Mouse (Mus musculus) left cerebral cortex, postnatal 14 days (tissue): Measurements from ENCODE around the gene Gm20388. TPM values are rescaled to one million over a fixed set of nuclear protein-coding genes. Genes with fewer than 3 reads are reported as not detected.

ENCODE experiments used
- DNase-seq, 2 experiments: peaks; one replicate each; pipeline ENCODE4 v3.0.0; 2021 to 2022; ENCODE audit warnings: low spot score in 2 of 2, mixed read lengths in 1 of 2
- intact Hi-C: fragments of 180-260 bp; cut with DNase I; formaldehyde crosslinking; loops from one replicate; pipeline ENCODE4 v1.15.1; 2025
- total RNA-seq, 2 experiments: library from RNA; stranded (reverse); gene quantifications; 2 replicates each; pipeline ENCODE4 v1.2.3; 2021

The Gm20388 gene
- total RNA-seq, 2 experiments from 2014 or later, result 2.8 to 7.3 TPM

DNA sequence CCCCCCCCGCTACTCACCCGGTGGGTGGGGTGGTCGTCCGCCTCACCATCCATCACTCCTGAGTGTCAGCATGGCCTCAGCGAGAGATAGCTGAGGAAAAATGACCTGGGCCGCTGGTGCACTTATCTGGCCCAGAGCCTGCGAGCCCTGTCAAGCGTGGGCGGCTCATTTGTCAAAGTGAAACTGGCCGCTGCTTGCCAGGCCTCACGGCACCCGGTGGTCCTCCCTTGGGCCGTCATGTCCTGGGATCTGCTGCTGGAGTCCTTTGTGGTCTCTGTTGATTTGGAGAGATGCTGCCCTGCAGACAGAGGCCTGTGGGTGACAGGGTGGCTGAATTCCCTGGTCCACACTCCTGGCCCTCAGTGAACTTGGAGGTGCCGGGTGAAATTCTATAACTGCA, 921.4 kb downstream of the Gm20388 start:
- no peak for DNase-seq
- intact Hi-C loops, result no loop called here

DNA sequence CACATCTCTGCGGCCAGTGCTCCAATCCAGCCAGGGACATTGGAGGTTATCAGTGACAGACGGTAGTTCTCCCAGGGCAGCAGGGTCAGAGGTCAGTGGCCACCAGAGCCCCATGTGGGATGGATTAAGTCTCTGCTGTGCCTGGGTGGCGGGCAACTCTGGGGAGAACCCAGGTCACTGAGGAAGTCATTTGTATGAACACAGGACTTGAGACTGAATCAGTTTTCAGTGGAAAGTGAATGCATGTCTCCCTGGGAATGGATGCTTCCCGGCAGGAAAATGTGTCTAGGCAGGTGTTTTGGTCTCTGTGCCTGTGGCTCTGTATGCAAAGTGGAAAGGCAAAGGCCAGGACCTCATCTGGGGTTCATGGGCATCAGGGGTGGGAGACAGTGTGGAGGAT, 922.6 kb downstream of the Gm20388 start:
- intact Hi-C loops, result no loop called here
- no peak for DNase-seq

DNA sequence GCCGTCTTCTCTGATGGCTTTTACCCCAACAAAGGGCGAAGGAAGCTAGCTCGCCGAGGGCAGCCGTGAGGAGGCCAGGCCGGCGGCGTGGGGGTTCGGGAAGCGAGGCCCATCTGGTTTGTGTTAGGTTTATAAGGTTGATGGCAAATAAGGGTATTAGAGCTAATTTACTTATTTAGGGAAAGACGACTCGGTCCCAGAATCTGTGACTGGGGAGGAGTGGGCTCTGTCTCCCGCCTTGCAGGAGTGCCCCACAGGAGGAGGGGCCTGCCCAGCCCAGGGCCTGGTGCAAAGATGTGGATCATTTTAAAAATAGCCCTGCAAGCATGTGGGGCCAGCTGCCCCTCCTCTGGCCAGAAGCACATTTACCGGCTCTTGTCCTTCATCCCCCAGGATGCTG, 928.4 kb downstream of the Gm20388 start:
- intact Hi-C loops, result no loop called here
- no peak for DNase-seq

DNA sequence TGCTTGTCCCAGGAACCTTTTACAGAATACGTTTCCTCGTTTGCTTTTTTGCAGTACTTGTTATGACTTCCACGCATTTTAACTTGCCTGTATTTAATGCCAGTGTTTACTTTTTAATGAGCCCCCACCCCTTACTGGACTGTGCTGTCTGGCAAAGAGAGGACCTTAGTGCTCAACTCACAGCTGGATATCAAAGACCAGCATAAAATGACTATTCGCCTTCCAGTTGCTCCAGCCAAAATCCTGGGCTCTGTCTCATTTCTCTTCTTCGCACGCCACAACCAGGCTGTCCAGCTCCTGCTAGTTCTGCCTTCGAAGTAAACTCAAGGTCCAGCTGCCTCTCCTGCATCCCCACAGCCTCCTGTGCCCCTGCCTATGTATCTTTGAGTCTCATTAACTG, 932.4 kb downstream of the Gm20388 start:
- intact Hi-C loops, result no loop called here
- no peak for DNase-seq

DNA sequence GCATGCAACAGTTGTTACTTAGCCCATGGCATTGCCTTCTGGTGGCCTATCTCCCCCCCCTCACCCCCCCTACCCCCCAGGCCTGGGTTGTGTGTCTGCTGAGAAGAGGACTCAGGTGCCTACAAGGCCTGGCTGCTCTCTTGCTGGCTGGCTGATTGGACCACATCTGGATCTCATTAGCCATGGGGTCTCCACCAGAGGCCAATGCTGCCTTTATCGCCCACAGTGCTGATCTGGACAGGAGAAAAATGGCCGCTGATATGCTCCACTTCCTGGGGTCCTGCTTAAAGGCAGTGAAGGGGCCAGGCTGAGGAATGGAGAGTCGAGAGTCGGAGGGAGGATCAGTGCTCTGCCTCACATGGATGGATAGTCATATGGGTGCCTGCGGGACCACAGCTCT, 935.4 kb downstream of the Gm20388 start:
- no peak for DNase-seq
- intact Hi-C loops, result no loop called here

DNA sequence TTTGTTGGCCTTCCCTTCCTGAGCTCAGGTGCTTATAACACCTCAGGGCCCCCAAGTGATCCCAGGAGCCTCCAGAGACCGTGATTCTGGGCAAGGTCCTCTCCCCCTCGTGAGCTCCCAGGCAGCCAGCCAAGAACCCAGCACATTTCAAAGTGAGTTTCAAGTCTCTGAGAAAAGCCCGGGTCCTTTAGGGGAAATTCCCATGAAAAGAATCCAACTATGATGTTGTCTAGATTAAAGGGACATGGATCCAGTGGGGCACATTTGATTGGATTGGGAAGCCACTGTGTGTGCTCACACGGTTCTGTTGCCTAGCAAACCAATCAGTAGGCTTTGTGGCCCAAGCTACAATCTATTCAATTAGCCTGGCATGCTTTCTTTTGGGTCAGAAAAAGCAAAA, 936.6 kb downstream of the Gm20388 start:
- peak in 1 of 2 experiments; percentile 7 for DNase-seq
- intact Hi-C loops, result no loop called here

DNA sequence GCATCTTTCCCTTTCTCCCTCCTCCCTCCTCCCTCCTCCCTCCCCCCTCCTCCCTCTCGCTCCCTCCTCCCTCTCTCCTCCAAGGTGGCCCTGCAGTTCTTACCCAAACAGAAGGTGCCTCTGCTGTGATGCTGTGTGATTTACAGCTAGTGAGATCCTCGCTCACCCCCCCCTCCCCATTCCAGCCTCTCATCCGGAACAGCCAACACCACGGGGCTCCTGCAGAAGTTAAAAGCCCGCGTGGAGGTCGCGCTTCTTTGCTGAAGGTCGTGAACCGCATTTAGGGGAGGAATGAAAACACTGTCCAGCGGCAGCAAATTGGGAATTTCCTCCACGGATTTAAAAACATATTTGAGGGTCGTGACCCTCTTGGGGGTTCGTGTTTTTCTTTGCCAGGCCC, 937.1 kb downstream of the Gm20388 start:
- intact Hi-C loops, result no loop called here

DNA sequence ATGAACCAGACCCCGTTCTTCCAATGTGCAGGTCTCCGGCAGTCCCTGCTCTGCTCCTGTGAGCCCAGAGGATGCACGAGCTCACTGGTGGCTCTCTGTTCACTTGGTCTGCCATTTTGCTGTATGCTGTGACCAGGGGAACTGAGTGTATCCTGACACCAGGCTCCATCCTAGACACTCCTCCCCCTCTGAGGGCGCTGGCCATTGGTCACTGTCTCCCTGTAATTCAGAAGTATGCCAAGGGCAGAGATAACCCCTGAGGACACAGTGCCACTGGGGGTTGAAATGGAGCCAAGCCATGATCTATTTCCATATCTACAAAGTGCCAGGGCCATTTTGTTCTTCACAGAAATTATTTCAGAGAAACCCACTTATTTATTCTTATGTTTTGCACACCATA, 937.8 kb downstream of the Gm20388 start:
- DNase-seq, result no peak
- intact Hi-C loops, result no loop called here

More for the DNA sequence above, 937.1 kb downstream of the Gm20388 start:
- DNase-seq, result no peak

DNA sequence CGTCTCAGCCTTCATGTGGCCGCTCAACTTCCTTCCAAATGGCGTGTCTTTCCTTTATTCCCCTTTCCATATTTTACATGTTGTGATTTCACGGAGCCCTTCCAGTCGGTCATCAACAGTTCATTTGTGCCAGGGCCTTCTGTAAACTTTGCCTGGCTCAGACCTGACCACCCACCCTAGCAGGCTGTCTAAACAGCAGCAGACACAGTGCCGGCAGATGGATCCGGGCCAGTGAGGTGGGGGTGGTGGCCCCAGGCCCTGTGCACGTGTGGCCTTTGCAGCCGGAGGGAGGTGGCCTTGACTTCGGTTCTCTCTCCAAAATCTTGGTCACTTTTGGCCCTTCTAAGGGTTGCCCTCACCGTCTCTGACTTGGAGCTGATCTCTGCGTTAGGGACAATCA, 940.8 kb downstream of the Gm20388 start:
- intact Hi-C loops, result no loop called here
- no peak for DNase-seq

DNA sequence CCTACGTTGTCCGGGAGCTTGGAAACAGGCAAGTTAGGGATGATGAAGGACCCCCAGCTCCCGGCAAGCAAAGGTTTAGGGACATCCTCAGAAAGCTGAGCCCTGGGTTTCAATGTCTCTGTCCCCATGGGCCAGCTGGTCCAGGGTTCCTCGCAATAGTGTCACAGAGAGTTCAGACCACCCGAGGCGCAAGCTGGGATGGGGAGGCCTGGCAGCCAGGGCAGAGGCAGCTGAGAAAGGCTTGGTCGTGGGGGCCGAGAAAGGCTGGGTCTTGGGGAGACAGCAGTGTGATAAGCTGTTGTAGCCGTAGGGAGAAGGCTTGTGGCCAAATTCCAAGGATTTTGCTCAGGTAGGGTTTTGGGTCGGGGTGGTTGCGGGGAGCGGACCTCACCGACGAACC, 949.2 kb downstream of the Gm20388 start:
- no peak for DNase-seq
- intact Hi-C loops, result no loop called here

DNA sequence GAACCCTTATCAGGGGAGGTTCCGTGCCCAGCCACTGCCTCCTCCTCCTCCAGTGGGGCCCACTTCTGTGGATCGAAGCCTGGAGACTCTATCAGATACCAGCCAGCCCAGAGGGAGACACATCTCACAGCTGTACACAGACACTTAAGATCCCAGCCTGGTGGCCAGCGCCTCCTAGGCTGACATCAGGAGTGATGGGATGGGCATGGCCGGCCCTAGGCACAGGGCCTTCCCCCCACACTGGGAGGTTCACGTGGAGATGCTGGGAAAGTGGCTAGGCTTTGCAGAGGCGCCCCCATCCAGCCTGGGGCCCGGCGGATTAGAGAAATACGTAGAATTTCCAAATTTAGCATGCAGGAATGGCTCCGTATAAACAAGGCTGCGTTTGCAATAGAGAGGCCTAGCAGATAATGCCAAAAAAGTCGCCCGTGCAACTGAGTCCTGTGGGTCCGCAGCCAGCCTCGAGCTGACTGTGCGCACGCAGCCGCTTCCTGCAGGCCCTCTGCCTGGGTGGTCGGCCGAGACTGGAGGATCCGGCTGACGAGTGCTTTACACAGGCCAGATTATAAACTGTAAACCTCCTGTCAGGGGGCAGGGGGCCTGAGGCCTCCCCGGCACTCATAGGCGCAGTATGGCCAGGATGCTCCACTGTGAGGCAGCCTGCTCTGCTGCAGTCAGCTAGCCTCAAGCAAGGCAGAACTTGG, 949.9 kb downstream of the Gm20388 start:
- no peak for DNase-seq
- intact Hi-C loops, result no loop called here

DNA sequence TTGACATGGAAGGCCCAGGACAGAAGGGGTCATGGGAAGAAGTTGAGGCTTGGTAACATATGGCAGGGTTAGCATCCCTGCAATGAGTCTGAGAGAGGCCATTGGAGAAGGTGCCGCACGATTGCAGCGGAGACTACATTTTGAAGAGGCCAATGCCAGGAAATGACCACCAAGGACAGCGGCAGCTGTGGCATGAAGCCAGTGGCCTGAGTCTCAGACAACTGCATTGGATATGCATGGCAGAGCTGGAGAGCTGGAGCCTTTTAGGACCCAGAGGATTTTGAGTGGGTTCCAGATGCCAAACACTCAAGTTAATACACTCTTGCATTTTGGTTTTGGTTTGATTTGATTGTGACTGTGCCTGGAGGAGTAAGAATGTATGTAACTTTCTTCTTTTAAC, 953.0 kb downstream of the Gm20388 start:
- DNase-seq, result no peak
- intact Hi-C loops, result no loop called here

DNA sequence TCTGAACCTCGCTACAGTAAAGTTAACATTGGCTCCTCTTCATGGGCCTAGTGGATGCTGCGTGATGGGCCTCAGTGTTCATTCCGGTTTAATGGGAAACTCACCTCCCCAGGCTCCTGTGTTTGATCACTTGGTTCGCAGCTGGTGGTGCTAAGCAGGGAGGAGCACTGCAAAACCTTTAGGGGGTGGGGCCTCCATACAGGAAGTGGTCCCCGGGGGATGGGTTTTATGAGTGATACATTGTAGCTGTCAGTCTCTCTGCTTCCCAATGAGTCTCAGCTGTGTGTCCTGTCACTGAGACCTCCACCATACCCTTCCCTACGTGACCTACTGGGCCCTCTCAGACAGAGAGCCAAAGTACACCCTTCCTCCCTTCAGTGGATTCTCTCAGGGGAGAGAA, 956.7 kb downstream of the Gm20388 start:
- intact Hi-C loops, result no loop called here
- DNase-seq, result no peak

DNA sequence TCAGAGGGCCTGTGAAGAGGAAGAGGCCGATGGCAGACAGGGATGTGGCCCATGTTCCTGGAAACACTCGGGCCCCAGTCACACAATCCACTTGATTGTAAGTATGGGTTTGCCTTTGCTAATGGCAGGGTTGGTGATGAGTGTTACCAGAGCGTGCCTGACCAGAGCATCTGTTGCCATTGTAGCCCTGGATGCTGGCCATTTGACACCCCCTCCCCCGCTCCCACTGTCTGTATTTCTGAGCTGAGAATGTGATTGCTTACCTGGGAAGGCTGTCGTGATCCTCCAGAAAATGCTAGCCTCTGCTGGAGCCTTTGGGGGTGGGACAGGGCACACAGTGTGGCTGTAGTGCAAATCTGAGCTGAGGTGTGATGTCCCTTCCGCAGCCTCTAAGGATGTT, 962.0 kb downstream of the Gm20388 start:
- intact Hi-C loops, result no loop called here
- DNase-seq, result no peak

DNA sequence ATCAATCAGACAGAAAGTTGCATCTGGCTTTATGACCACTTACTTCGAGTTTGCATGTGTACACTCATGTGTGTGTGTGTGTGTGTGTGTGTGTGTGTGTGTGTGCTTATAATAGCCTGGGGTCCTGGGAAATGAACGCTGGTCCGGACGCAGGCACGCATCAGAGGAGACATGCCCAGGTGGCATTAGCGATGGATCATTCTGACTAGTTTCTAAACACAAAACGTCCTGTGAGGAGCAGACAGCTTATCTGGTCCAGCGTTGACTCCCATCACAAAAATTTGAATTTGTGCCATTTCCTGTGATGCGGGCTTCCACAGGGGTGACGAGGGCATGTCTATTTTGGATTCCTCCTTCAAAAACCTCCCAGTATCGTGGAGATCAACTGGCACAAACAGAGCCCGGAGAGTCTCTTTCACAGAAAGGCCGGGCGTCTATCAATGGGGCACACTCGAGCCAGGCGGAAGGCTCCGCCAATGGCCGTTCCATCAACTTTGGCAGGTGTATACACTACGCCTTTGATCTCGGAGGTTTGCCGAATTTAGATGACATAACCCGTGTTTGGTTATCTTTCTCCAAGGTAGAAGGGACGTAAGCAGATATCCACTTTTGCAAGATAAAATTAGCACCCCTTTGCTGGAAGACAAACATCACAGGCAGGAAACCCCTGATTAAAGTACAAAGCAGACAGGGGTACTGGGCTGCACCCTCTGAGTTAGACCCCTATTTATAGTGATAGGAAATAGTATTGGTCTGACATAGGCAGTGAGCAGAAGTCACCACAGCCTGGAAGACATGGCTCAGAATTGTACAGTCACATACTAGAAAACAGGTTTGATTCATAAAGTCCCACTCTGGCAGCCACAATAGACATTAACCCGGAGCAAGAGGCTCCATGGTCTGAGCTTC, 965.6 kb downstream of the Gm20388 start:
- intact Hi-C loops, result no loop called here
- no peak for DNase-seq

DNA sequence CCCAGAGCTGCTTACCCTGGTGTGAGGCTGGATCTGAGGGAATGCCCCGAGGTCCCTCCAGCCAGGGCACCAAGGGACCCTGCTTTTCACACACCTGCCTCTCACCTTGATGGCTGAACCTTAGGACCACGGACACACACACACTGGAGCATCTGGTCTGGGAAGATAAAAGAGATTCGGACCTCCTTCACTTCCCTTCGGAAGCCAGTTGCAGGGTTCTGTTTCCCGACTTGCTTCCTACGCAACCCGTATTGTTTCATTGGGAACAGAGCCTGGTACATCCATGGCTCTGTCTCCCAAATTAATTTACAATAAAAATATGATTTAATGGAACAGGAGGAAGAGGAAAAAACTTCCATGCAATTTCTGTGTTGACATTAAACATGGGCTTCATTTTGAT, 966.4 kb downstream of the Gm20388 start:
- DNase-seq, result no peak
- intact Hi-C loops, result no loop called here

DNA sequence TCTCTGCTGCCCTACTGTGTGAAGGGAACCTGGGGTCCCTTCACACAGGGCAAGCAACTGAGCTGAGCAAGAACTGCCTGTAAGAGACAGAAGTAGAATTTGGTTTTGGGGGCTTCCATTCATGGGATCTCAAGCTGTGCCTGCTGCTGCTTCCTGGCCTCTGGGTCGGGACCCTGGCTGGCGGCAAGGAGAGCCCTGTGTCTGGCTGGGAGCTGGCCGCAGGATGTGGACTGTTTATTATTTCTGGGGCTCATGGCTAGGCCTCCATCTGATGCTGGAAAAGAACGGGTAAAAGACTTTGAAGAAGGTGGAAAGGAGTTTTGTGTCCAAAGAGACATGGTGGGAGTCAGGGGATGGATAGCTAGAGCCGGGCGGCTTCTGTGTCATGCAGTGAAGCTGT, 969.3 kb downstream of the Gm20388 start:
- no peak for DNase-seq
- intact Hi-C loops, result no loop called here

DNA sequence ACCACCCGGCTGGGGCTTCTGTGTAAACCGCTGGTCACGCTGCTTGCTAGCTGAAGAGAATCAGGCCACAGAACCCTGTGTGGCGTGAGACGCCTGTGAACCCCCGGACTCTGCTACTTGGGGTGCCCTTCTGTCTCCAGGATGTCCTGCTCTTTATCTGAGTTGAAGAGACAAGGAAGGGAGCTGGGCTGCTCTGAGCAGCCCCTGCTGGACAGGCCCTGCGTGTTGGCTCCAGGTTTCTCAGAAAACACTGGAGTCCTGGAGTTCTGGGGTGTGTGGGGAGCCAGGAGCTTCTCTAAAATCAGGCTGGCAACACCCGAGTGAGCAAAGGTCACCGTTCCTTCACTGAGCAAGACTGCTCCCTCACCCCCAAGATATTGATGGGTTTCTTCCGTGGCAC, 971.0 kb downstream of the Gm20388 start:
- DNase-seq, result no peak

DNA sequence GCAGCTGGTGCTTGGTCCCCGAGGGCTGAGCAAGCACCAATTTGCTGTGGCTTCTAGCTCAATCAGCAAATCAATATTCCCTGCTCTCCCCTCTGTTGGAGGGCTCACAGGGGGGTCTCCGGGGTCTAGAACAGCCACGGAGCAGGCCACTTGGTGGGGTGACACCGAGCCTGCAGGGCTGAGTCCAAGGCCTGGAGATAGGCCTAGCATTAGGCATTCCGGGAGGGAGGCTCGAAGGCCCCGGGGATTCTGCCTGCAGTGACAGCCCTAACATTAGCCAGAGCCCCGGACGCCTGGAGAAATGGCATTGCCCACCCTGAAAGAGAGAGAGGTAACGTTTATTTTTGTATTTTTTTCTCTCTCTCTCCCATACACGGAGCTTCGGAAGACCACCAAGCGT, 972.0 kb downstream of the Gm20388 start:
- intact Hi-C loops, result no loop called here
- DNase-seq, result no peak

More for the DNA sequence above, 971.0 kb downstream of the Gm20388 start:
- intact Hi-C loops, result no loop called here

DNA sequence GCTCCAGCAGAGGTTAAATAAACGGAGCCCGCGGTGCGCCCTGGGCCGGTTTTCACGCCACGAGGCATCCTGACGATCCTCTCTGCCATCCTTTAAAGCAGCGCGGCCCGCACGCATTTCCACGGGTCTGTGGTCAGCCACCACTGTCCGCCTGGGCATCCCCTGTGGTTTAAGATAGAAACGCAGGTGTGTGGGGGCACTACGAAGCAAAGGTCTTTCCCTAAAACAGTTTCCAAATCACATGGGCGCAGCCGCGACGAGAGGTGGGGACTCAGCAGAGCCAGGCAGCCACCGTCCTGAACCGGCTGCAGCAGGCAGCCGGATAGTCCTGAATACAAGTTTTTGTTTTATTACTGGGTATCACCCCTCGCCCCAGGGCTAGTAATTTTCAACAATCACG, 972.7 kb downstream of the Gm20388 start:
- intact Hi-C loops, result no loop called here
- DNase-seq, result no peak

DNA sequence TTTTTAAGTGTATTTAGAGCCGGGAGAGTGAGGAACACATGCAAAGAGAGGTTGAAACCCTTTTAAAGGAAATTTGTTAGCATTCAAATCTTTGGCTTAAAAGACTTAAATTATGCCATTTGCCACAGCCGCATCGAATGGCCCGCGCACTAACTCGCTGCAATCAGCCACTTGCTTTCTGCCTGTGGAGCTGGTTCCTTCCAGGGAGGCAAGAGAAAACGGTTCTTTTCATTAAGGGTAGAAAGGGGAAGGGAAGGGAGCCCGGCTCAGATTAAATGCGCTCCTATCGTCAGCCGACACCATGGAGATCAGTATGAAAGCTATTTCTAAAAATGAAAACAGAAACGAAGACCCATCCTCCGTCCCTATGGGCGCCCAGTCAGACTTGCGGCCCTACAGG, 973.2 kb downstream of the Gm20388 start:
- intact Hi-C loops, result no loop called here
- no peak for DNase-seq
